Mouse (Mus musculus): Measurements from ENCODE around the gene Tdrd3.
A peak's percentile ranks its signal among the peaks of the same experiment; 100 is the strongest.

Tdrd3 gene

GRCm38 (mm10) chr14:87451645-87452443 is 35.4 kb downstream of the Tdrd3 start:
- DNase-seq (ENCODE audit: low spot score) = peak; percentile 94

- DNase-seq (ENCODE audit: low spot score) = peak; percentile 8
These were observed 39.3 kb downstream of the Tdrd3 start for GRCm38 (mm10) chr14:87455630-87456175.

GRCm38 (mm10) chr14:87459777-87460176 is 43.3 kb downstream of the Tdrd3 start:
- DNase-seq (ENCODE audit: low spot score) = no peak

DNA sequence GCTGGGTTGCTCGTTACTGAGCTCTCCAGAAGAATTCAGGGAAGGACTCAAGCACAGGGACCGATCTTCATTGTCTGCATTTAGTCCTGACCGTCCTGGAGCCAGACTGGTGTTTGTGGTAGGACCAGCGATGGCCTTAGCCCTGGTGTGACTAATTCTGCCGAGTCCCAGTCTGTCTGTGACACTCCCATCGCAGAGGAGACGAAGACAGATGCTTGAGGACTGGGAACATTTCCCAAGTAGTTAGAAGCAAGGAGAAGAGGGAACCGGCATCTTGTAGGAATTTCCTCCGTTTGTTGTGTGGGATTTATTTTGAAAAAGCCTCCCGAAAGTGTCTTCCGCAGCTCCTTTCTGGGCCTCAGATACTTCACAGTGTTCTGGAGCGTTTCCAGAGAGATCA is 45.1 kb downstream of the Tdrd3 start:
- no peak for DNase-seq (ENCODE audit: low spot score)

DNA sequence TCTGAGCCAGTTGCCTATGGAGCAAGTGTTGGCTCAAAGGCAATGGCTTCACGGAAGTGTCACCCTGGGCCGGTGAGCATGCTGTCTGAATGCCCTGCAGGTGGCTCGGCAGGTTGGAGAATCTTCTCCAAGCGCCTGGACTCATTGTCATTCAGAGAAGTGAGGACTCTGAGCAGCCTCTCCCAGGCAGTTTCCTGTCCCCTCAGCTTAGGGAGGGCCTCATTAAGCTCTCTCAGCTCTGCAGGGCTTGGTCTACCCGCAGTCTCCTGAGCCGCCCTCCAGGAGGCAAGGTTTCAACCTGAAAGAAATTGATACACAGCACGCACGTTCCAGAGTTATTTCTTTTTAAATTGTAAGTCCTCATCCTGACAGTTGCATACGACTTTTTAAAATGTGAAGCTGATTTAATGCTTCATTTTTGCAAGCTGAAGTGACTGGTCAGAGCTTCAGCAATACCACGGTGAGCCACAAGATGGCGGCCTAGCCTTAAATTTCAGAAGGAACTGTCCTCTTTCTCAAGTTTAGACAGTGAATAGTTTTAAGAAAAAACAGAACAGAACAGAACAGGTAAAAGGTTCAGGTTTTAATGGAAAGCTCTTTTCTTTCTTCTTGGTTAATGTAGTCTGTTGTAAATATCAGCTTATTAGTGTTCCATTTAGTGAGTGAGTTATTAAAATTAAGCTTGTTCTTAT is 47.7 kb downstream of the Tdrd3 start:
- DNase-seq (ENCODE audit: low spot score) = peak; percentile 87

- DNase-seq (ENCODE audit: low spot score) = no peak
These were observed 48.2 kb downstream of the Tdrd3 start for GRCm38 (mm10) chr14:87464655-87465054.

DNA sequence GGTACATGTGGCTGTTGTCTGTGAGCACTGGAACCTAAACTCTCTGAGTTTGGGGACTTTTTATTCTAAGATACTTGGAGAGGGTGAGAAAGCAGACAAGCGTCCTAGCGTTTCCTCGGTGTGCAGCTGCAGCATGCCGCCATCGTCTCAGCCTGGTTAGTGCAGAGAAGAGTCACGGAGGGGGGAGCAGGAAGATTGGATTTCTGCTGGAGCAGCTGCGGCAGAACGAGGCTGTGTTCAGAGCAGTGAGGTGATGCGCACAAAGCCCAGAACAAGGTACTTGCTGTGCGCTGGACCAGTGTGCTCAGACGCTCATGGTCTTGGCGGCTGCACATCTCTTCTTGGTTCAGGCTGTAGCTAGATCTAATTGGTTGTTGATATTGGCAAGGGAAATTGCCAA is 51.1 kb downstream of the Tdrd3 start:
- DNase-seq (ENCODE audit: low spot score) = no peak

DNA sequence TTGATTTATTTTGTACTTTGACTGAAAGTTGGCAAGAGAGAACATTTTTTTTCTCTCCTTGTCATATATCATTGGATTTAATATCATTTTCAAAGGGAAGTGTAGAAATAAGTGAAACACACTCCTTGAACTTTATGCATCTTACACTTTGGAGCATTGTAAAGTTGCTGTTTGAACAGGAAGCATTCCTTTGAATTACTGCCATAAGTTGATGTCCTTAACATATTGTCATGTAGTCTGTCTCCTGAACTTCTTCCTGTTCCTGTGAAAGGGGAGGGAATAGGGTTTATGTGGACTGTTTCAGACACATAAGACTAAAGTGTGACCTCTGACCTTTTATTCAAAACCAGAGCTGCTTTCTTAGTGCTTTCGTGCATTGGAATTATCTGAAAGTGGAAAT is 55.1 kb downstream of the Tdrd3 start:
- no peak for DNase-seq (ENCODE audit: low spot score)

GRCm38 (mm10) chr14:87472782-87473181 is 56.3 kb downstream of the Tdrd3 start:
- no peak for DNase-seq (ENCODE audit: low spot score)

GRCm38 (mm10) chr14:87475721-87476359 is 59.4 kb downstream of the Tdrd3 start:
- DNase-seq (ENCODE audit: low spot score) = no peak

GRCm38 (mm10) chr14:87478339-87478951 is 62.0 kb downstream of the Tdrd3 start:
- no peak for DNase-seq (ENCODE audit: low spot score)

DNA sequence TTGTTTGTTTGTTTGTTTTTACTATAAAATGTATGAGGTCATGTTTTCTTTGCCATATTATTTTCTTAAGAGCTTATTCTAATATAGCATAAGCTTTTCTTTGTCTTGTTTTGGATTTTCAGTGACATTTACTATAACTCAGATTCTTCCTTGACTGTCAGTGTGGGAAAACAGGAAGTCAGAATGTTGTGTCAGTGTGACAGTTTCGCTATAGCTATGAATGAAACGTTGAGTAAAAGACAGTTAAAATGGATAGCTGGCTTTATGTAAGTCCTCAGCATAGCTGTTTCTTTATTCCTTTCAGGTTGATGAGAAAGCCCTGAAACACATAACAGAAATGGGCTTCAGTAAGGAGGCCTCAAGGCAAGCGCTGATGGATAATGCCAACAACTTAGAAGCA is 69.4 kb downstream of the Tdrd3 start:
- no peak for DNase-seq (ENCODE audit: low spot score)

DNA sequence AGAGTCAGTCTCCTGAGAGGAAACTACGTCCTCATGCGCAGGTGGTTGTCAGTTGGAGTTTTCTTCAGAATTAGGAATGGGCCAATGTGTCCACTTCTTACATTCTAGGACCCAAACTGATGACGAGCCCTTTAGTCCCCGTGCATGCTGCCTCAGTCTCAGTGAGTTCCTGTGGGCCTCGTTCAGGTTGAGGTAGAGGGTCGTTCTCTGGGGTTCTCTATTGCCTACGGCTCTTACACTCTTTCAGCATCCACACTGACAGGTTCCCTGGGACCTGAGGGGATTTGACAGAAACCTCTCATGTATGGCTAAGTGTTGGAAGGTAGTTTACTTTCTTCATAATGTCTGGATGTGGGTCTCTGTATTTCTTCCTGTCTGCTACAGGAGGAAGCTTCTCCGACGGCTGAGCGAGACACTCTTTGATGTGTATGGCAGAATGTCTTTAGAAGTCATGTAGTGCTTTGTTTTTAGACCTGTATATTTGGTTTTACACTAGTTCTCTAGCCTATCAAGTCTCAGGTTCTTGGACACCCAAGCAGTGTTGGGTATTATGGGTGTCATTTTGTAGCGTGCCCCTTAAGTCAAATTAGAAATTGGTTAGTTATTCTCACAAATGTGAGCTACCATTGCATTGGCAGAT is 81.6 kb downstream of the Tdrd3 start:
- DNase-seq (ENCODE audit: low spot score) = no peak

- no peak for DNase-seq (ENCODE audit: low spot score)
These were observed 89.5 kb downstream of the Tdrd3 start for GRCm38 (mm10) chr14:87505924-87506323.

DNA sequence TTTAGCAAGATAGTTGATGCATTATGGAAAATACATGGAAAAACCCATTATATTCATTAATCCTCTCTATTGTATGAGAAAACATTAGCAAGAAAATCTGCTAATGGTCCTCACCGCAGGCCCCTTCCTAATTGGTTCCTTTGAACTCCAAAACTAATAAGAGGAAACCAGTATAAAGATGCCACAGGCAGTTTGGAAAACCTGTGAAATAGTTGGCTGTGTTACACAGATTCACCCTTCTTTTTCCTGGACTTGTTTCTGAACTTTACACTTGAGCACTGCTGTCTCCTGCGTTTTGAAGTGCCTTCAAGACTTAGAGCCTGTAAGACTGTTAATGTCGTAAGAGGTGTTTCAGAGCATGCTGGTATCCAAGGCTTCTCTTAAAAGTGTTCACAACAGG is 98.8 kb downstream of the Tdrd3 start:
- DNase-seq (ENCODE audit: low spot score) = no peak

DNA sequence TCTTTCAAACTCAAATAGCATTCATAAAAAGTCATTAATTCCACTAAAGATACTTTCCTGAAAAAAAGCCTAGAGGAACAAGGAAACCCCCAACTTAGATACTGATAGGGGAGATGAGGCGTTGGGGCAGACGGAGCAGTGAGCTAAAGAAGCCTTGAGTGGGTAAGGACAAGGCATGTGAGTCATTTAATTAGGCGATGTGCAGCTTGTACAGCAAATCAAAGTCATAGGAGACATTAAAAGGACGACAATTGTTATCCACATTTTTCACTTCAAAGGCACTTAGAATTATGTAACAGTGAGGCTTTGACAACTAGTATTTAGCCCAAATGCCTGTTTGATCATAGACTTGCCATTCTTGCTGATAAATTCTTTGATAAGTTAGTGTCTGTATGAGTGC is 100.9 kb downstream of the Tdrd3 start:
- no peak for DNase-seq (ENCODE audit: low spot score)

GRCm38 (mm10) chr14:87531847-87532246 is 115.4 kb downstream of the Tdrd3 start:
- DNase-seq (ENCODE audit: low spot score) = no peak

DNA sequence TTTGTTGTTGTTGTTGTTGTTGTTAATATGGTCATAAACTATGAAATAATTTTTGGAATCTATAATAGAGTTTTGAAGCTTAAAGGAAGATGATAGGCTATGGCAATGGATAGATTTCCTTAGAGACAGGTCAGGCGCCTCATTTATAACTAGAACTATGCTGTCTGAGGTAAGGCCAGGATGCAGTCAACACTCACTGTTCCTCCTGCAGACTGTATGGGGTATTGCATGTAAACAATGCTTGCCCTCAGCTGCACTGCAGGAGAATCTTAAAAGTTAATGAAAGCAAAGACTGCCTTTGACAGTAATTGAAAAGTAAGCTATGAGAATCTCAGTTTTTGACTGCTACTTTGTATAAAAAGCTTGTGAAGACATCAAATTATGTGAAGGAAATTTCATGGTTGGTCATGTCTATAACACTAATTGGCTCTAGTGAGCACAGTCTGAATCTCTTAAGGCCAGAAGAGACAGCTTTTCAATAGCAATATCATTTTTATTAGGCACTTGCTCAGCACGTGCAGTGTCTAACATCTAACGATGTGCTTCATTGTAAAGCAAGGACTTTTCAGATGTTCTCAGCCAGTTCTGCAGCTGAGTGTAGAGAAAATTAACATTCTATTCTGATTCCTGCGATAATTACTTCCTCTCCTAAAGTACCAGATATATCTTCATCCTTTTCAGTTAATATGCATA is 120.8 kb downstream of the Tdrd3 start:
- DNase-seq (ENCODE audit: low spot score) = peak; percentile 10

DNA sequence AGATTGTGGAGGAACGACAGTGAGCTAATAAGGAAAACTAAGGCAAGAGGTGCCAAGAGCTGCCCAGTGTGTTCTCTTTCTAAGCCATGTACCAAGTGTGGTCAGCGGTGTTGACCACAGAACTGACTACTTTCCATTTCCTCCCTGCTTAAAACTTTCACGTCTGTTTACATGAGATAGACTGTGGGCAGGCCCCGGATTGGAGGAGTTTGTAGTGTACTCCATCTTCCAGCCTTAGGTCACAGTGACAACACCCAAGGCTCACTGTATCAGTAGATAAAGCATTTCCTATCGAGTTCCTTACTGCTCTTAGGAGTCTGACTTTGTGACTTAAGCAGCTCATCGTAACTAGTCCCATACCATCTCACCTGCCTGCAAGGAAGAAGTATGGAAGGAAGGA is 133.5 kb downstream of the Tdrd3 start:
- no peak for DNase-seq (ENCODE audit: low spot score)

- DNase-seq (ENCODE audit: low spot score) = no peak
These were observed 135.8 kb downstream of the Tdrd3 start for GRCm38 (mm10) chr14:87552211-87552610.

DNA sequence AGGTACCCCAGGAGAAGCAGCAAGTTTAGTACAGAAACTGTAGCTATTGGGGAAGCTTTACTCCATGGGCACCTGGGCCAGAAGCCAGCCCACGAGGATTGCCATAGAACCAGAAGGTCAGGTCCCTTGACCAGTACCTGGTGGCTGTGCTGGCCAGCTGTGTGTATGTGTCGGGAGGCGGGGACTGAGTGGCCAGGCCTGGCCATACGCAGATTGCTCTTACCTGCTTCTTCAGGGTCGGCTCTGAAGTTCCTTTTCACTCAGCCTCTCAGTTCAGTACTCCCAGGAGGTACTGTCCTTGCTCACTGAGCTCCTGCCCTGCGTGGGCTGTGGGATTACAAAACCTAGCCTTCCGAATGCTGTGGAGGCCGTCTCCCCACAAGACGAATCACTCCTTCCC is 147.4 kb downstream of the Tdrd3 start:
- DNase-seq (ENCODE audit: low spot score) = no peak

Data from retina, embryonic 14.5 days (tissue).